Mouse (Mus musculus) layer of hippocampus, adult 2 months (tissue): ENCODE results near the gene Psmd7. TPM values are rescaled to one million over a fixed set of nuclear protein-coding genes. Genes with fewer than 3 reads are reported as not detected.

Experiments used
- DNase-seq, 2 experiments: peaks; one replicate each; pipeline ENCODE4 v3.0.0; 2022; ENCODE audit warnings: low spot score in 2 of 2
- H3K27ac ChIP-seq: fragments of 200-600 bp; 2 replicates; pipeline ENCODE4 v1.8.1; 2022
- H3K4me3 ChIP-seq: fragments of 200-600 bp; 2 replicates; pipeline ENCODE4 v1.8.1; 2022; ENCODE audit warnings: mild to moderate bottlenecking
- CTCF ChIP-seq: fragments of 200-600 bp; conservative IDR thresholded peaks from 2 replicates; pipeline ENCODE4 v1.8.1; 2022; ENCODE audit warnings: antibody characterized with exemption, mild to moderate bottlenecking, moderate library complexity
- total RNA-seq, 2 experiments: library from RNA; stranded (reverse); gene quantifications; 2 replicates each; pipeline ENCODE4 v1.2.3; 2021

The Psmd7 gene
- total RNA-seq, 2 experiments from 2014 or later = 103 to 107 TPM

DNA sequence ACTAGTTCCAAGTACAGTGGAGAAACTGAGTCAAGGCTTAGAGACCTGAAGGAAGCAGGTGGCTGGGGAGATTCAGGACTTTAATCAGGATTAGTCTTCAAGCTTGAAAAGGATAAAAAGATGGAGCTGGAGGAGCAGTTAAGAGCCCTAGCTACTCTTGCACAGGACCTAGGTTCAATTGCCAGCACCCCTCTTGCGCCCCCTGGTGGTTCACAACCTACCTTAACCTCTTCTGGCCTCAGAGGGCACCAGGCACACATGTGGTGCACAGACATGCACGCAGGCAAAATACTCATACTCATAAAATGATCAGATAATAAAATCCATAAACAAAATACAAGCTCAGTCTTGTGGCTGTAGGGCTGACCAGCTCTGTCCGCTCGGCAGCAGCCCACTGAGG, 15.8 kb downstream of the Psmd7 start:
- DNase-seq = peak; percentile 42 to 65
- H3K4me3 ChIP-seq = no peak overlapping the region
- H3K27ac ChIP-seq = no peak overlapping the region
- TF ChIP-seq CTCF = peak; percentile 84

DNA sequence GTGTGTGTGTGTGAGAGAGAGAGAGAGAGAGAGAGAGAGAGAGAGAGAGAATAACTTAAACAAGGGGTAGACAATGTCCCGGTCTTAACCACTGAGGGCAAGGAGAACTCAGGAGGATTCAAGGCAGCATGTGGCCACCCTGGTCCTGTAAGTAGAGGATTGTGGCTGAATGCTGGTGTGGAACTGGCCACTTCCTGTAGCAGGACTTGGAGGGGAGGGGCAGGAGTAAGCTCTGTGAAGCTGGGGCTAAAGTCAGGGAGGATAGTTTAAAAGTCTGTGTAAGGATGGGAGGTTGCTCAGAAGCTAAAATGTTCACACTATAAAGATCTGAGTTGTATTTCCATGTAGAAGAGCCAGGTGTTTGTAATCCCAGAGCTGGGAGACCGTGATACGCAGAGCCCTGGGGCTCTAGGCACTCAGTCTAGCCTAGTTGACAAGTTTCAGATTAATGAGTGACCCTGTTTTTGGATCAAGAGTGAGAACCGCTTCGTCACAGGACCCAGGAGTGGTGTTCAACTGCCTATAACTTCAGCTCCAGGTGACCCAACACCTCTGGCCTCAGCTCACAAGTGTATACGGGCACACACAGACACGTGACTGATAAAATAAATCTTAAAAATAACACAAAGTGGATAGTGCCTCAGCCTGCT, 16.7 kb downstream of the Psmd7 start:
- H3K27ac ChIP-seq = no peak overlapping the region
- no peak for DNase-seq

DNA sequence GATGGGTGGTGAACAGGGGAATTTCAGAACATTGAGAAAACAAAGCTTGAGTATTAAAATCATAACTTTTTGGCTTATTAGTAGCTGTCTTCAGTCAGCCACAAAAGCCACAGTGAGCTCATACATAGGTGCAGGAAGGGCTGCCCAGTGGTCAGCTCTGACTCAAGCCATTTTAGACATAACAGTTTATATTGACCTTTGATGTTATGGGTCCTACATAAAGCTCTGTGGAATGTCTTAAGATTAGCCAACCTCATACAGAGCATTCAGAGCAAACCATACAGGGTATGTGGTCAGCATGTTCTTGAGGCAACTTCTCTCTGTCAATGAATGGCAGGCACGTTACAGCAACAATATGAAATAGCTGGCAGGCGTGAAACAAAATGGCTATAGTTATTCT, 17.2 kb downstream of the Psmd7 start:
- DNase-seq = no peak
- Histone ChIP-seq H3K27ac (no peak overlapping the region), H3K4me3 (no peak overlapping the region)
- TF ChIP-seq CTCF = no peak

More for the DNA sequence above, 16.7 kb downstream of the Psmd7 start:
- no peak for TF ChIP-seq CTCF
- no peak overlapping the region for H3K4me3 ChIP-seq

DNA sequence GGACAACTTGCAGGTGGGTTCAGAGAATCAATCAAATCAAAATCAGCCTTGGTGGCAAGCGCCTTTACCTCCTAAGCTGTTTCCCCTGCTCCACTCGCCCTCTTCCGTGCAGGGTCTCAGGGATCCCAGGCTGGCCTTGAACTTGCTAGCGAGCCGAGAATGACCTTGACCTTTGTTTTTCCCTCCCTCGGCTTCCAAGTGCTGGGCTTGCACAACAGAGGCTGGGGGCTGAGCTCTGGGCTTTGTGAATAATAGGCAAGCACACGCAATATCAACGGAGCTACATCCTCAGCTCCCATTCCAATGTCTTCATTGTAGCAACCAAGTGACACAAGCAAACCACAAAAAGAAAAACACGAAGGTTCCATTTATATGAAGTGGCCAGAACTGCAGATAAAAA, 26.1 kb downstream of the Psmd7 start:
- H3K27ac ChIP-seq = no peak overlapping the region
- no peak for DNase-seq
- H3K4me3 ChIP-seq = no peak overlapping the region
- TF ChIP-seq CTCF = no peak

DNA sequence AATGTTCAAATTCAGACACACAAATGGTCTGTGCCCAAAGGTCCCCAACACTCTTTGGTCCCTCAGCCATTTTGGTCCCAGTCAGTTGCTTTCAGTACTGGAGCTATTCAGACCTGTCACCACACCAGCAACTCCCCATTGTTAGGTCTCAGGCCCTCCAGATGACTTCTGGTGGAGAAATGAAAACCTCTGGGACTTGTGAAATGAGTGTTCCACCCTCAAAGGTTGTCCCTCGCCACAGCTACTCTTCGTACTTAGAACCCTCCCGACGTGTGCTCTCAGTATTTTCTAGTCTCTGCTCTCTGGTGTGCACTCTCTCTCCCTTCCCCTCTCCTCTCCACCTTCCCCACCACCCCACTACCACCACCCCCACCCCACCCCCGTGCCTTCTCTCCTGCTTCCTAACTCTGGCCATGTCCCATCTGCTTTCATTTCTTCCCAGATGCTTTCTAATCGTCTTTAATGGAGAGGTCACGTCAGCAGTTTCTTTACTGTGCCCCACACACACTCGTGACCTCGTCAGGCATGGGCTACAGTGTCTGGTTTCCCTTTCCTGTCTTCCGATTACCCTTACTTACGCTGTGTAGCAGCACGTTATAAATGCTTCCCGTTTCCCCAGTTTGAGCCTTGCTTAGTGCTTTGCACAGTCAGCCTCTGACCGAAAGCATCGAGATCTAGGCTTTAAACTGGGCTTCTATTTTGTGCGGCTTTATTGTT, 27.3 kb downstream of the Psmd7 start:
- H3K27ac ChIP-seq = no peak overlapping the region
- H3K4me3 ChIP-seq = no peak overlapping the region
- no peak for TF ChIP-seq CTCF
- no peak for DNase-seq

DNA sequence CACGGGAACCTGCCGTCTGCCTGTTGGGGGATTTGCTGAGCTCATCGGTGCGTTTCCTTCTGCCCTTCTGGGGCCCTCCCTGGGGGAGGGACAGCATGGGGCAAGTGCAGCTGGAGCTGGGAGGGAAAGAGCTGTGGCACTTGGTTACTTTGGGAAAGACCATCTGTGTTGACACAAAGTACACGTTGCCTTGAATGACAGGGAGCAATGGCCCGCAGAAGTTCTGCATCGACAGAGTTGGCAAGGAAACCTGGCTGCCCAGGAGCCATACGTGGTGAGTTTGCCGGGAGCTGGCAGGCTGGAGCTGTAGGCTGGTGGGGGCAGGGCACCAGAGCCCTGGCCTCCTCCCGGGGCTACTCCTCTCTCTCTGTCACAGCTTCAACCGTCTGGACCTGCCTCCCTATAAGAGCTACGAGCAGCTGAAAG, 31.7 kb downstream of the Psmd7 start:
- no peak for DNase-seq
- Histone ChIP-seq H3K4me3 (no peak overlapping the region), H3K27ac (no peak overlapping the region)
- TF ChIP-seq CTCF = no peak

DNA sequence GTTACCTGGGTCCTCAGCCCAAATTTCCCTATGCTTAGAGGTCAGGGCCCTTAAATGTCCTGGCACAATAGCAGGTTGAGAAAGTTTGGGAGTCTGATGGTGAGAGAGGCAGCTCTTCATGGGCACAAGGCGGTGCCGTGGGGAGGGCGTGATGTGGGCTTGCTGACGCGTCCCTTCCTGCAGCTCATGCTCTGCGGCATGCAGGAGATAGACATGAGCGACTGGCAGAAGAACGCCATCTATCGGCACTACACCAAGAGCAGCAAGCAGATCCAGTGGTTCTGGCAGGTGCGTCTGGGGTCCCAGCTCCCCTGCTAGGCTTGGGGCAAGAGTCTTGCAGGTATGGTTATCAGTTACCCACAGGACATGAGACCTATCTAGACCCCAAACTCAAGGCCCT, 33.0 kb downstream of the Psmd7 start:
- DNase-seq = no peak
- Histone ChIP-seq H3K4me3 (no peak overlapping the region), H3K27ac (no peak overlapping the region)
- no peak for TF ChIP-seq CTCF

DNA sequence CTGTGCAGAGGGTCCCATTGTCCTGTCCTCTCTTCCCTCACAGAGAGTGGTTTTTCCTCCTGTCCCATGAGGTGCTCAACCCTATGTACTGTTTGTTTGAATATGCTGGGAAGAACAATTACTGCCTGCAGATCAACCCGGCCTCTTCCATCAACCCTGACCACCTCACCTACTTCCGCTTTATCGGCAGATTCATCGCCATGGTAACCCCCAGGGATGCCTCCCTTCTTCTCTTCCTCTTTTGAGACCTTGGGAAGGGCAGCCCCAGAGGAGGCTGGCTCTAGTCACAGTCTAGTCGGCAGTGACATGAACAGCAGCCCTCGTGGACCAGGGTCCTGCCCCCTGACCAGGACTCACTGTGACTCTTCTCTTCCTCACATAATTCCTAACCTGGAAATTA, 36.0 kb downstream of the Psmd7 start:
- no peak for DNase-seq
- no peak overlapping the region for H3K4me3 ChIP-seq
- TF ChIP-seq CTCF = no peak
- H3K27ac ChIP-seq = no peak overlapping the region

DNA sequence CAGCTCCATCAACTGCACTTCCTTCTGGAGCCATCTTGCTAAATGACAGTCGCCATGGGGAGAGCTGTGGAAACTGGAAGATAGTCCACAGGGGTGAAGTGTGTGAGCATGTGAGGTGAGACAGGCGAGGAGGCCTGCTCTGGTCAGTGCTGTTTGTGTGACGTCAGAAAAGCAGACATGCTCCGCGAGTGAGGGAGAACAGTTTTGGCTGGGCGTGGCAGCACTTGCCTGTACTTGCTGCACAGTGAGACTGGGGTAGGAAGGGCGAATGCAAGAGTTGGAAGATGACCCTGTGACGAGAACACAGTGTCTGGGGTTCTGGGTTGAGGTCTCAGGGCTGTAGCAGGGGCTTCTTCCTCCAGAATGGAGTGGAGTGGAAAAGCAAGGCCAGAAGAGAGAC, 41.4 kb downstream of the Psmd7 start:
- Histone ChIP-seq H3K4me3 (no peak overlapping the region), H3K27ac (peak overlapping the region; percentile 49; the same call in 1 of the 2 replicates)
- no peak for TF ChIP-seq CTCF
- DNase-seq = no peak

DNA sequence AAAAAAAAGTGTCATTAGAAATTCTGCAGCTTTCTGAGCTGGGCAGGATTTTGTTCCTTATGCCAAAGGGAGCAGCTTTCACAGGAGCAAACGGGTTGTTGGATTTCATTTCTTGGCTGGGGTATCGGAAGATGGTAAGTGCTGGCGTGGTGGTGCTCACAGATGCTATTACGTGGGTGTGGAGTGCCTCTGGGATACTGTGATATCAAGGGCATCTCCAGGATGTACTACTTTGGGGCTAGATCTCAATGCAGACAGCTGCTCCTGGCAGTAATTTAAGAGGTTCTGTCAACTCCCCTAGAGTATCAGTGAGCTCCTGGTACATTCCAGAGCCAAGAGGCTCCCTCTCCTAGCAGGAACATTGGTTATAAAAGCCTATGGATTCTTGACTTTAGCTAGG, 42.1 kb downstream of the Psmd7 start:
- peak; percentile 53 to 80 for DNase-seq
- no peak for TF ChIP-seq CTCF
- H3K27ac ChIP-seq = peak overlapping the region; percentile 49
- no peak overlapping the region for H3K4me3 ChIP-seq

DNA sequence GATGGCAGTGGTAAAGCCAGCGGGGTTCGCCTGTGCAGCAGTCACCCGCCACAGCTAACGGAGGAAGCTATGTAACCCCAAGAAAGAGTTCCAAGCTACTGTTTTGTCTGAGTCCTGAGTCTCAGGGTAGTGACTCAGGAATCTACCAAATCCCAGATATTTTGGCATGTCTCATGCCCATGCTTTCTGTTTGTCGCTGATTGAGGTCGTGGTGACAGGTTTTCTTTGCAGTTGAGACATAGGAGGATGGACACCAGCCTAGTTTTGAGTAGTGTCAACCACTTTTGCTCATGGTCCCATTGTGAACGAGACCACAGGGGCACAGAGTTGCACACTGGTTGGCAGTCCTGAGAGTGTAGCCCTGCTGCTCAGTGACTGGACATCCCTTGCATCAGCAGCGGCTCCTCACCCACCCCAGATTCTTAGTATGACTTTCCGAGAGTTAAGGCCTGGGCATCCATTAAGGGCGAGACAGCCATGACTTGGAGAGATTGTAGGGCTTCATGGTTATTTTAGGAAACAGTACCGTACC, 42.6 kb downstream of the Psmd7 start:
- H3K27ac ChIP-seq = peak overlapping the region; percentile 49
- no peak overlapping the region; the same call in 1 of the 2 replicates for H3K4me3 ChIP-seq
- DNase-seq = no peak
- TF ChIP-seq CTCF = no peak

DNA sequence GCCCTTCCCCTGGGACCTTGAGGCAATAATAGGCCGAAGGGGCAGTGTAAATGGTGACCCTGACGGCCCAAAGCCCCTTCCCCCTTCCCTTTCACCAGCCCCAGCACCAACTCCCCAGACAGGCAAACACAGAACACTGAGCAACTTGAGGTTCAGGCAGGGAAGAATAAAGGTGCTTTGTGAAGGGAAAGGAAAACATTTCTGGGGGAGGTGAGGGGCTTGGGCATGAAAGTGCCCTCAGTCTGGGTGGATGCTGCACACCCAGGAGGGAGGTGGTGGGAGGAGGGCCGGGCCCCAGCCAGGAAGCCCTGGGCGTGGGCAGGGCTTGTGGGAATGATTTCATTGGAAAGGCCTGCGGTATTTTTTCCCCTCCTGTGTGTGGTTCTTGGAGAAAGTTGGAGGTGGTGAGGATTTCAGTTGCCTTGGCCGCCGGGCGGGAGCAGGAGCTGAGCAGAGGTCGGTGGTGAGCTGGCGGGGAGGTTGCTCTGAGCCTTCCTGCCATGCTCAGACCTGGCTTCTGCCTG, 43.6 kb downstream of the Psmd7 start:
- no peak for TF ChIP-seq CTCF
- Histone ChIP-seq H3K4me3 (no peak overlapping the region), H3K27ac (peak overlapping the region; percentile 49)
- DNase-seq = no peak

DNA sequence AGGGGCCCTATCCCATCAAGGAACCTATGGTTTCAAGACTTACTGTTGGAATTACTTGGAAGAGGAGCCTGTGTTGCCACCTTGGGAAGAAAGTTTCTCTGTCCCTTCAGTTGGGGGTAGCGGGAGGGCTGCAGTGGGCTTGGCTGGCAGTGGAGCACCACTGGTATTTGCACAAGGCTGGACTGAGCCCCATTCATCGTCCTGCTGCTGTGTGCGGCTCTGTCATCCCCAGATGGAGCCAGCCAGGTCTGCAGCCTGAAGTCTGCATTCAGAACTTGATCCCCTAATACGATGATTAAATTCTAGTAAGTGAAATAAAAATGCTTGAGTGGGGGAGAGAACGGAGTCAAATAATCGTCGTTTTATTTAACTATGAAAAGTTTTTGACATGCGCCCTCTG, 44.1 kb downstream of the Psmd7 start:
- no peak overlapping the region for H3K4me3 ChIP-seq
- TF ChIP-seq CTCF = no peak
- no peak for DNase-seq
- H3K27ac ChIP-seq = no peak overlapping the region
